Mouse (Mus musculus): ENCODE measurements around the gene Ivd.
A peak's percentile ranks its signal among the peaks of the same experiment; 100 is the strongest.

The Ivd gene

DNA sequence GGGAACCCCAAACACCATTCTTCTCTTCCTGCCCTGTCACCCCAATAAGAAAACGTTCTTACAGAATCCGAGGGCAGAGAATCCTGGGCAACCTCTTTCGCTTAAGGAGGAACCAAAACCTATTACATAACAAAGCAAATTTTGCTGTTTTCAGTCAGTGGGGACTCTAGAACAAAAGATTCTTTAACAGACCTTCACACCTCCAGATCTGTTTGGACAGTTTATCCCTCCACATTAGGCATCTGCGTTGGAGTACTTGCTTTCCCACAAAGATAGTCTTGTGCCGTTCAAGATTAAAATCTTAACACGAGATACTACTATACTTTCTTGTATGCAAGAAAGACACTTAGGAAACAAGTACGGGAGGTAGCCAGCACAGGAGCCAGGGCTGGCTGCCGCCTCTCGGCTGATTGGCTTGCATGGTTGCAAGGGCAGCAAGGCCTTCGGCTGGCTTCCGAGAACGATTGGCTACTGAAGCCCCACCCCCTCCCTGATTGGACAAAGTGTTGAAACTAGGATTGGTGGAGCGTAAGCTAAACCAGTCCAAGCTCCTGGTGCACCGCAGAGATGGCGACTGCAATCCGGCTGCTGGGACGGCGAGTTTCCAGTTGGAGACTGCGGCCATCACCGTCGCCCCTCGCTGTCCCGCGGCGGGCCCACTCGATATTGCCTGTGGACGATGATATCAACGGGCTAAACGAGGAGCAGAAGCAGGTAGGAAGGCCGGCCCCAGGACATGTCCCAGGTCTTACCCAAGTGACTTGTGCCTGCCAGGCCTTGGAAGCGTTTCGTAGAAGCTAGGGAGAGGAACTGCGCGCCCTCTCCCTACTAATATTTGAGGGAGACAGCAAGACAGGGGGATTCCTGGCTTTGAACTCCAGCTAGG, at the start of gene Ivd:
Gene Ivd, plus strand, starts transcription at position 501 of the 886 bp plus-strand sequence.
- peak; percentile 85 for DNase-seq (ENCODE audit: extremely low spot score, low read depth, low spot score)

DNA sequence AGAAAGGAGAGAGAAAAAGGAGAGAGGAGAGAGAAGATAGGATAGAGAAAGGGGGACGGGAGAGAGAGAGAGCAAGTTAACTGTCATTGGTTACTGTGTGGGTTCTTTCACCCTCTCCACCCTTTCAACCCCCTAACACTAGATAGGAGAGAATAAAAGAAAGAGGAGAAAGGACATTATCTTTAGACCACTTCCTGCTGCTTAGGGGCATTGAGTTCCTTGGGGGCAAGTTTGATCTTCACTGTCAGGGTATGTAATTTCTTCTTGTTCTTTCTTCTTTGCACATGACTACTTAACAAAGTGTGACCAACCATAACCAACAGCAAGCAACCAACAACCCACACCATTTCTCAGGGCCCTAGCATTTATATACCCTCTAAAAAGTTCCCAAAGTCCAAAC, 49.0 kb upstream of the Ivd start:
- no peak for DNase-seq (ENCODE audit: extremely low spot score, low read depth, low spot score)

DNA sequence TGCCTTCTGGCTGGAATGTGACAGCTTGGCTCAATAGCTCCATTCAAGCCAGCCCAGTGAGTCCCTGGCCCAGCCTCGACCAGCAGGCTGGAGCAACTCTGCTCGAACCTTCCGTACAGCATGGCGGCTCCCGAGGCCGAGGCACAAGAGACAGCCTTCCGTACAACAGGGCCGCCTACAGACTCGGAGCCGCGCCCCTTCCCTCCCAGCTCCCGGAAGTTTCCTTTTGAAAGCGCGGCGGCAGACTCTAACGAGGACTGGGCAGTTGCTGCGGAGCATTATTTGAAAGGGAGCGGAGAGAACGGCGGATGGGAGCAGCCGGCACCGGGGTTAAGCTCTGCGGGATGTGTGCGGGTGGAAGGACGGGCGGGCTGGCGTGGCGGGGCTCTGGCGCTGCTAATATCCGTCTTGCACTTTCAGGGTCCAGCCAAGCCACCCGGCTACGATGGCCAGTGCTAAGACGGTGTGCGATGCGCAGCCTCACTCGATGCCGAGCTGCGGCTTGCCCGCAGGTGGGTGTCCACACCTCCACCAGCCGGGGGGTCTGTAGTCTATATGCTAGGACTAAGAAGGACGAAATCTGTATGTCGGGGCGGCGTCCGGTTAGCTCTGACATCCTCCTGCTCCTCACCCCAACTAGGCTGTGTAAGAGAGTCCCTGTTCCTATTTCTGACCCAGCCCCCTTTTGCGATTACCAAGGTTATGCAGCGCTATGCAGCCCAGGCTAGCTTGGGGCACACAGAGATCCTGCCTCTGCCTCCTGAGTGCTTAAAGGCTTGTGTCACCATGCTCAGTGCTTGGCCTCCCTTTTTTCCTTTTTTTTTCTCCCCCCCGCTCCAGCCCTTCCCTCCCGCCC, 47.5 kb upstream of the Ivd start, which contains the start of gene Knstrn:
Gene Knstrn, plus strand, starts transcription at position 23 of the 856 bp plus-strand sequence.
- DNase-seq (ENCODE audit: extremely low spot score, low read depth, low spot score) = peak; percentile 58

DNA sequence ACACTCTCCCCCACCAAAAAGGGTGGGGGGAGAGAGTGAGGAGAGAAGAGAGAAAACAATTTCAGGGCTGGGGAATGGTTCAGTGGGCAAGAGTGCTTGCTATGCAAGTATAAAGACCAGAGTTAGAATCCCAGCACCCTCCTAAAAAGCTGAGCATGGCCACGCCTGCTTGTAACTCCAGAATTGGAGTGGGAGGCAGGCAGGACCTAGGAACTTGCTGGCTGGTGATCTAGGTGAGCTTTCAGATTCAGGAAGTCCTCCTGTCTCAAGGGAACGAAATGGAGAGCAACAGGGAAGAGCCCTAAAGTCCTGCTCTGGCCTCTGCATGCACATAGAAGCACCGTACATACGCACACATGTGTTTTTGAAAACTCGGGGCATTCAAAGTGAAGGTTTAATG, 39.0 kb upstream of the Ivd start:
- no peak for DNase-seq (ENCODE audit: extremely low spot score, low read depth, low spot score)

DNA sequence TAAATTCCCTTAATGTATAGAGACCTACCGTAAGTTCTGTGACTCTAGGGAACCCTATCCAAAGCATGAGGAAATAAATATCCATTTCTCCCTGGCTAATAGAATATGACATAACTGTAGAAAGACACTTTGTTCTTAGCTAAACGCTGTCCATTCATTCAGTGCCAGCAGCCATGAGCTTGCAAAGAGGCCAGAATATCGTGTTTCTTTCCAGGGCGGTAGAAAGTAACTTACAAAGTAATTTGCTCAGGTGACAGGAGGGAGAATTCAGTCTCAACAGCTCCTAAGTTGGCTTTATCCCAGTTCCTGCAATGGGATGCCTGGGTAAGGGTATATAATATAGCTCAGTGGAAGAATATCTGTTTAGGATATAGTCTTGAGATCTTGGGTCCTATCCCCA, 37.4 kb upstream of the Ivd start:
- no peak for DNase-seq (ENCODE audit: extremely low spot score, low read depth, low spot score)

DNA sequence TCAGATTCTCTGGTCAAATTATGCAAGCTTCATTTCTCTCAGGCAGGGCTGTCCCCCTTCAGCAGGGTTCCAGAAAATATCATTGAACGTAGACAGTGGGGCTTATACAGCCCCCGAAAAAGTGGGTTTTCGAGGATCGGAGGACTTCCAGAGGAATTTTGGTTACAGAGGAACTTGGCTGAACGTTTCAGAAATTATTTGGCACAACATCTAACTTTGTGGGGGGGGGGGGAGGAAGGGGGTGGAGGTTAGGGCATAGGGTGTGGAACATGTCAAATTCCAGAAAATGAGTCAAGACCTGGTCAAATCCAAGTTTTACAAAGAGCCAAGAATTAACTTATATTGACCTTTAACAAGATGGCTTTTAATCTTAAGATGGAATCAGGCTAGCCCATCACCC, 32.7 kb upstream of the Ivd start:
- DNase-seq (ENCODE audit: extremely low spot score, low read depth, low spot score) = no peak

DNA sequence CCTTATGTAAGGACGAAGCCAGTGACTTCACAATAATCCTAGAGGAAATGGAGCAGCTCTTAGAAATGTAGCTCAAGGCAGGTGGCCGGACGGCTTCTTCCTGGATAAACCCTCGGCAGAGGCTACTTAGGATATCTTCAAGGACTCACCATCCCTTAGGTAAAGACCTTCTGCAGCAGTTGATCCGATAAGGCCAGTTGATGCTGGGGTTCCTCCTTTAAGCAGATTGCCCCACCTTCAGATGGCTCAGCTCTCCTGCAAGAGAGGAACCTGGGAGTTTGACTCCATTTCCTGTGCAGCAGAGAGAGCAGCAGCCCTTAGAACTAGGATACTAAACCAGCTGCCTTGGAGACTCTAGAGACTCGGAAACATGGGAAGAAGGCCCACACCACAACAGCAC, 27.7 kb upstream of the Ivd start:
- DNase-seq (ENCODE audit: extremely low spot score, low read depth, low spot score) = no peak

DNA sequence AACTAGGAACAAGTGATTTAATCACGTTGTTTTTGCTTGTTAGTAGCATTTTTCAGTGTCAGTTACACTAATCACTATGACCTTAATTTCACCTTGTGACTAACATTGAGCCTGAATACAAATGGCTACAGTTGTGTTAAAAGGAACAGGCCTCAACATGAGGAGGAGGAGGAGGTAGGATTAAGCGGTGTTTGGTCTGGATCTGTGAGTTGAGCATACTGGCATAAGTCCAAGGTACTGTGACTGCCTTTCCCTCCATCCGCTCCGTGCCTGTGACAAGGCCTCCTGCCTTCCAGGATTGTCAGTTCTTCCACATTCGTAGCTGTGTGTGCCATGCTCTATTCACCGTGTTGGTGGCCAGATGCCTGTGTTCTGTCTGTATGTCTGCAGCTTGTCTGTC, 26.6 kb upstream of the Ivd start:
- DNase-seq (ENCODE audit: extremely low spot score, low read depth, low spot score) = no peak

DNA sequence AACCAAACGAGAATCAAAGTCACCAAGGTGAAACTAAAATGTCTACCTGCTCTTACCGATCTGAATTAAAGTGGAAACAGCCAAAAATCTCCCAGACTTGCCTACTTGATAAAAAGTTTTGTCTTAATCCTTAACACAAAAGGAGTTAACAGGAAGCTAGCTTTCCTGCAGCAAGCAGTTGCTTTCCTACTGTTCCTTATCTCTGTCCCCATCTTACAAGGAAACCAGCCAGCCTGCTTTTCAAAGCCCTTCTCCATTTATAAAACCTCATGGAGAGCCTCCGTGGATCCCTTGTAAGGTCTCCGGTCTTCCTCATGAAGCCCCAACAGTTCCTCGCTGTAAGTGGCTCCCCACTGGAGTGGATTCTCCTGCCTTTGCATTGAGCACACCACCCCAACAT, 23.4 kb upstream of the Ivd start:
- no peak for DNase-seq (ENCODE audit: extremely low spot score, low read depth, low spot score)

DNA sequence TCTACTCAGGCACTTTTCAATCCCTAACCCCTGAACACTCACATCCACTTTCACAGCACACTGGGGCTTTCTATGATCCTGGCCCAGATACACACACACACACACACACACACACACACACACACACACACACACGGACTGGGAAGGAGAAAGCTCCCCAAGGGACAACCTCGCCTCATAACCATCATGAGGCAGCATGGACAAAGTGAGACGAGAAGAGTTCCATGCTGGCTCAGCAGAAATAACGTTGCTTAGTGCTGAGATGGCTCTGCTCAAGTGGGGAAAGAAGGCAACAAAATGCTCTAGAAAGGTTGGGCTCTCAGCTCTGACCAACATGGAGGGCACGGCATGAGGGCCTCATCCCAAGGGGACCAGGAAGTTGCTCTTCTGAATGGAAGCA, 20.6 kb upstream of the Ivd start:
- no peak for DNase-seq (ENCODE audit: extremely low spot score, low read depth, low spot score)

DNA sequence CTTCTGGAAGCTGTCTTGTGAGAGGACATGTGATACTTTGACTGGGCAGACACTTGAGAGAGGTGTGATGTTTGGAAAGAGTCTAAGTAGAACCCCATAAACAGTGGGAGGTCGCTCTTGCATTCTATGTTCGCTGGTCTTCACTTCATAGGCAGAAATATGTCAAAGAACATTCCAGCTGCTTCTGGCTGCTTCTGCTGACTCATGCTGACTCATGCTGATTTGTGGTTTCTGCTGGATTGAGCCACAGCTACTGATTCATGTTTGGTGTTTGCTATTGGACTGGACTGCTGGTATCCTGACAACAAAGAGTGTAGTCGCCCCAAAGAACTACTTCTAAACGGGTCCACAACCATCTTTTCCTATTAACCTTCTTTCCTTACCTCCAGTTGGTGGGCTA, 20.0 kb upstream of the Ivd start:
- no peak for DNase-seq (ENCODE audit: extremely low spot score, low read depth, low spot score)

DNA sequence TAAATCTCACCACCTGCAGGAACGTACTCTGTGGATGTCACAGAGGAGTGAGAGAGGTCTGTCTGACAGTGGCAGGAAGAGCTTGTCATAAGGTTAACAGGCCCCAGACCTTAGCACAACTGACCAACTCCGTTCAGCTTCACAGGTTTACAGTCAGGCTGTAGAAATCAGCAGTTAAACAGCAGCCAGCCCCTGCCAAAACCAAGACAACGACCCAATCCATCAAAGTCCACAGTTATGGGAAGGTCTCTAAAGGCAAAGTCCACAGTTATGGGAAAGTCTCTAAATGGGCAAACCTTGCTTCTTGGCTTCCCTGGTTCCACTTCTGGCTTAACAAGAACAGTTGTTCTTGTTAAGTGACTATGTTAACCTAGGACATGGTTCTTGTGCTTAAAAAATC, 17.3 kb upstream of the Ivd start:
- DNase-seq (ENCODE audit: extremely low spot score, low read depth, low spot score) = no peak

DNA sequence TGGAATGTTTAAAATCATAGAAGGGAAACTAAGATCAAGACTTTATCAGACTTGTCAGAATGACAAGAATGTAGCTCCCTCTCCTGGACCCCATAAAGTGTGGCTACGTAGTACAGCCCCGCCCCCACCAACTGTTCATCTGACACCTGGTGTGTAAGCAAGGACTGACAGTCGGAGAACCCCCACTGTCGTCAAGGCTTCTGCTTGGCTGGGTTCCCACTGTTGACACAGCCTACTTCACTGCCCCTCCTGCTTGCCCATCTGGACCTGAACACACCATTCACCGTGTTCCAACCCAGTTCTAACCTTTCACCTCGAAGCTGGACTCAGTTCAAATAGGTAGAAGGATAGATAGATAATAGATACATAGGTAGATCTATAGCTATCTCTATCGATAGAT, 15.5 kb upstream of the Ivd start:
- no peak for DNase-seq (ENCODE audit: extremely low spot score, low read depth, low spot score)

DNA sequence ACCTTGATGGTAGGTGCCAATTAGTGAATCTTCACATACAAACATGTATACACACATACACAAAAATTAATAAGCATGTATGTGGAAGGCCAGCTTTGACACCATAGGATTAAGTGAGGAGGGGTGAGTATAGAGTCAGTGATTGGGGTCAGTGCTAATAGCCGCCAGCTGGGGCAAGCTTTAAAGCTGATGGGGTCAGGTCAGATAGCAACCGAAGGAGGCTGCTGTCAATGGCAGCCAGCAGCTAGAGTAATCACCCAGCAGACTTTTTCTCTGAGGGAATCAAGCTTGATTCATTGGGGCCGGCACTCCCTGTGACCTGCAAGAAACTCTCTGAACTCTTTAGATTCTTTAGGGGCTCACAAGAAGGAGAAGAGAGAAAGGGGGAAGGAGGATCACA, 10.0 kb upstream of the Ivd start:
- DNase-seq (ENCODE audit: extremely low spot score, low read depth, low spot score) = no peak

DNA sequence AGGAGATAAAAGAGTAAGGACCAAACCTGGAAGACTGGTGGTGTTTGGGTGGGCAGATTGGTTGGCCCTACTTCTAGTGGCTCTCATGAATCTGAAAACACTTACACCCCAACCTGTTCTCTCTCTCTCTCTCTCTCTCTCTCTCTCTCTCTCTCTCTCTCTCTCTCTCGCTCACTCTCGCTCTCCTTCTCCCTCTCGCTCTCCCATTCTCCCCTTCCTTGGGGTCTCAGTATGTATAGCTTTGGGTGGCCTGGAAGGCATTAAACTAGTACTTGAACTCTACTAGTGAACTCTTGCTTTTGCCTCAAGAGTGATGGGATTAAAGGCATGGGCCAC, 554 bp downstream of the Ivd start:
- no peak for DNase-seq (ENCODE audit: extremely low spot score, low read depth, low spot score)

DNA sequence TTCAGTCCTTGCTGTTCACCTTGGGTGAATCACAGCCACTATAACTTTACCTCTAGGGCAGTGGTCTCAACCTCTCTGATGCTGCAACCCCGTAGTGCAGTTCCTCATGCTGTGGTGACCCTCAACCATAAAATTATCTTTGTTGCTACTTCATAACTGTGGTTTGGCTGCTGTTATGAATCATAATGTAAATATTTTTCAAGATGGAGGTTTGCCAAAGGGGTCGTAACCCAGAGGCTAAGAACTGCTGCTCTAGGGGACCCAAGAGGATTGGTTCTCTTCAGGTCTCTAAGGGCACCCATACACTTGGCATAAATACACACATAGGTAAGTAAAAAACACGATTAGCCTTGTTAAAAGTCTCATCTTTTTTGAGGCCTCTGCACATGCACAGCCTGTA, 8.8 kb downstream of the Ivd start:
- no peak for DNase-seq (ENCODE audit: extremely low spot score, low read depth, low spot score)

DNA sequence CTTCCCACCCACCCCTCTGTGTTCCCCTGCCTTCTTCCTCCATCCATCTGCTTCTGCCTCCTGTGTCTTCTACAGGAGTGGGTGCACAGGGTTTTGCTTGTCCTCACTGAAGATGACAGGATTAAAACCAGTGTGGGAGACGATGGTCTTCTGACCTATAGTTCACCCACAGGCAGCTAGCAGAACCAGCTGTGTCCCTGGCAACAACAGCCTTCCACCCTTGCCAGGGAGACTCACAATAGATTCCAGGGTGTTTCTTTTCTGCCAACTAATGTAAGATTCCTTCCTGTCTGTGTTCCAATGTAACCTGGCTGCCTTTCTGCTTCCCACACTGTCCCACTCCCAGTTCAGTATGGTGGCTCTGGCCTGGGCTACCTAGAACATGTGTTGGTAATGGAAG, 9.3 kb downstream of the Ivd start:
- DNase-seq (ENCODE audit: extremely low spot score, low read depth, low spot score) = no peak

DNA sequence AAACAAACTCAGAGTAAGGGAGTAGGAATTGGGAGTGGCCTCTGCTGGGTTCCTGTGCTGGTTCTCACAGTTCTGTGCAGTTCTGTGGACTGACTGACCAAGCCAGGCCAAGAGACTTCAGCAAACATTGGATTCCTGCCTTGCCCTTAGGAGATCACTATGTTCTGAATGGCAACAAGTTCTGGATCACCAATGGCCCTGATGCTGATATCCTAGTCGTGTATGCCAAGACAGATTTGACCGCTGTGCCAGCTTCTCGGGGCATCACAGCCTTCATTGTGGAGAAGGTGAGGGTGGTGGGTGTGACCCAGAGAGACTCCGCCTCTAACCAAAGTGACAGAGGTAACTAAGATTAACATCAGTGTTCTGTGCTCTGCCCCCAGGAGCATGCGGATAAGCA, 11.3 kb downstream of the Ivd start:
- no peak for DNase-seq (ENCODE audit: extremely low spot score, low read depth, low spot score)

DNA sequence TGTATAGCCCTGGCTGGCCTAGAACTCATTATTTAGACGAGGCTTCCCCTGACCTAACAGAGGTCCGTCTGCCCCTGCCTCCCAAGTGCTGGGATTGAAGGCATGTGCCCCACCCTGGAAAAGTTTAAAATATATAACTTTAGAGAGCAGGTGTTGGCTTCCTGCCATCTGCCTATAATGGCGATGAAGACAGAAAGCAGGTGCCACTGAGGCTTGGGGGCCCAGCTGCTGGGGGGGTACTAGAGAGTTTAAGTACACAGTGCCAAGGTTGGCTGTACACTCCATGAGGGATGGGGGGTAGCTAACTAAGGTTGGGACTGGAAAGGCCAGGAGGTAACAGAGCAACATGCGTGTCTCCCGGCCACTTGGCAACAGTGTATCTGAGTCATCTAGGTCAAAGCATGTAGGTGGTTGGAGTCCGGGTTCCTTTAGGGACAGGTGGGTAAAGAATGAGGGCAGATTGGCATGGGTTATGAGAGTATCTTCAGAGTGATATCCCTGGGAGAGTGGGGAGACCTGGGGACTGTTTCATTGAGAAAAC, 12.2 kb downstream of the Ivd start:
- DNase-seq (ENCODE audit: extremely low spot score, low read depth, low spot score) = no peak

DNA sequence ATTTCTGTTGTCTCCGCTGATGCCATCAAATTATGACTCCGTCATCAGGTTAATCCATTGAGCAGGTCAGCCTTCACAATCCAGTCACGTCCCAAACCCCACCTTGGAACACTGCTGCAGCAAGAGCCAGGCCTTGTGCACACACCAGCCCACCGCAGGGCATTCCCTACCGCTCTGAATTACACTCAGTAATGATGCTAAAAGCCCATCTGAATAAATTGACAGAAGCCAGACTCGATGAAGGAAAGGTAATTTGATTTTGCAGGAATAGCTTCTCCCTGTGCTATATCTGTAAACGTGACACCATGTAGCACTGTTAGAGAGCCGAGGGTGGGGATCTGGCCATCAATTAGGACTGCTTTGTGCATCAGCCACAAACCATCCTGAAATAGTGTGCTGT, 13.6 kb downstream of the Ivd start:
- DNase-seq (ENCODE audit: extremely low spot score, low read depth, low spot score) = no peak

DNA sequence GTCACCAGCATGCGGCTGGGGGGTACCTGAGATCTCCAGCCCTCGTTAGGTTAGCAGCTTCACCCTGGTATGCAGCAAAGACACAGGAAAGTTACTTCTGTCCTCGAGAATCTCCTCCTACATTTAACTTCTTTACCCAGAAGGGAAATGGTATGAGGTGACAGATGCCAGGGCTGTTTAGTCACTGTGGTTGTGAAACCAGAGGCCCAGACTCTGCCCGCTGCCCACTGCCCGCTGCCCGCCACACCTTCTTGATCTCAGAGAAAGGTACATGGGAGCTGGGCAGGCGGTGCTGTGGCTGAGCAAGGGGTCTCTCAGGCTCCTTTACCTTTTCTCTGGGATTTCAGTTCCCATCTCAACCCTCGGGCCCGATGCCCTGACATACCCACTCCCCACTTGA, 14.7 kb downstream of the Ivd start:
- no peak for DNase-seq (ENCODE audit: extremely low spot score, low read depth, low spot score)

DNA sequence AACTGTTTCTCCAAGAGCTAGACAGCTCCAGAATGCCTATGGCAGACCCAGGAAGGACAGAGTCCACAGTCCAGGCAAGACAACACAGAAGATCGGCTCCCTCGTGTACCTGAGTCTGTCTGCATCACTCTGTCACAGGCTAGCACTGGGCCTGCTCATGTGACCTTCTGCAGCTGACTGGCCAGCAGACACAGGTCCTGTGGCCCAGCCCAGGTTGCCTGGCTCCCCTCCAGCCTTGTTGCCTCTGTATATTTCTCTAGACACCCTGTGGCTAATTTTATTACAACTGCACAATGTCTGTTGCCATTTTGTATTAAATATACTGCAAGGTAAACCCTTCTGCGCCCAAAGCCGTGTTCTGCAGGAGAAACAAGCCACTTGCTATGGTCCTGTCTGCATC, 19.3 kb downstream of the Ivd start:
- DNase-seq (ENCODE audit: extremely low spot score, low read depth, low spot score) = no peak

Measured in hindlimb bud, embryonic 11.5 days (tissue).